Mouse (Mus musculus) CH12.LX (cell line): ENCODE data around the gene Fkbp14. TPM values are rescaled to one million over a fixed set of nuclear protein-coding genes. Genes with fewer than 3 reads are reported as not detected.

Experiments used
- DNase-seq: peaks from one replicate; pipeline ENCODE4 v3.0.0-alpha.2; 2013; ENCODE audit errors: extremely low read depth
- H3K27ac ChIP-seq: 2 replicates; pipeline ENCODE4 v1.5.1; 2012; ENCODE audit warnings: low read depth, mild to moderate bottlenecking, control low read depth, moderate library complexity; ENCODE audit not compliant: insufficient read depth
- H3K27me3 ChIP-seq: replicated peaks from 2 replicates; pipeline ENCODE3; 2012; ENCODE audit warnings: inconsistent platforms
- H3K36me3 ChIP-seq, 2 experiments: replicated peaks in 1 of 2; 2 replicates each; pipeline versions ENCODE3 to v1.6.1; 2012; ENCODE audit warnings: inconsistent platforms in 1 of 2, low read length in 1 of 2, mild to moderate bottlenecking in 1 of 2, mixed read lengths in 1 of 2, moderate library complexity in 1 of 2; ENCODE audit not compliant: control insufficient read depth in 1 of 2, insufficient read depth in 1 of 2
- H3K4me1 ChIP-seq, 2 experiments: 2 replicates each; pipeline ENCODE4 v1.6.1; 2012; ENCODE audit warnings: inconsistent platforms in 1 of 2, moderate library complexity in 1 of 2; ENCODE audit not compliant: insufficient read depth in 2 of 2, control insufficient read depth in 1 of 2
- H3K4me2 ChIP-seq: 2 replicates; pipeline ENCODE4 v1.6.1; 2012; ENCODE audit warnings: low read depth, mild to moderate bottlenecking, control low read depth; ENCODE audit not compliant: poor library complexity, insufficient read depth, severe bottlenecking
- H3K4me3 ChIP-seq, 3 experiments: fragments of 150-350 bp in 1 of 3; sonication (generic) in 1 of 3; replicated peaks in 1 of 3; 2 replicates each; pipeline versions ENCODE3 to v1.5.1; 2011 to 2012; ENCODE audit warnings: low read depth in 2 of 3, low read length in 2 of 3, mild to moderate bottlenecking in 2 of 3, moderate library complexity in 2 of 3, control low read depth in 1 of 3, improper control_type of control experiment in 1 of 3, inconsistent platforms in 1 of 3, mixed read lengths in 1 of 3; ENCODE audit not compliant: poor library complexity in 1 of 3
- H3K79me2 ChIP-seq: replicated peaks from 2 replicates; pipeline ENCODE4 v1.6.1; 2012; ENCODE audit warnings: mild to moderate bottlenecking, moderate library complexity; ENCODE audit not compliant: control insufficient read depth, poor library complexity, insufficient read depth, severe bottlenecking; ENCODE audit errors: extremely low read depth
- H3K9ac ChIP-seq: 2 replicates; pipeline ENCODE4 v1.6.1; 2012; ENCODE audit warnings: low read depth, mild to moderate bottlenecking, control low read depth, moderate library complexity; ENCODE audit not compliant: insufficient read depth
- H3K9me3 ChIP-seq: replicated peaks from 2 replicates; pipeline ENCODE3; 2012; ENCODE audit warnings: low read length, inconsistent platforms, mixed read lengths
- BHLHE40 ChIP-seq: IDR thresholded peaks from 2 replicates; pipeline ENCODE4 v1.6.1; 2011; ENCODE audit warnings: mild to moderate bottlenecking, low read depth, low read length, improper control_type of control experiment
- CHD1 ChIP-seq: IDR thresholded peaks from 2 replicates; pipeline ENCODE4 v1.6.1; 2012; ENCODE audit warnings: low read depth, low read length, improper control_type of control experiment, inconsistent platforms
- CHD2 ChIP-seq: IDR thresholded peaks from 2 replicates; pipeline ENCODE4 v1.6.1; 2011; ENCODE audit warnings: low read length, improper control_type of control experiment
- CTCF ChIP-seq, 2 experiments: IDR thresholded peaks in 1 of 2; conservative IDR thresholded peaks in 1 of 2; 2 replicates each; pipeline ENCODE4 v1.5.1; 2011 to 2012; ENCODE audit warnings: low read depth in 2 of 2, low read length in 2 of 2, improper control_type of control experiment in 1 of 2, inconsistent platforms in 1 of 2, mild to moderate bottlenecking in 1 of 2, moderate library complexity in 1 of 2
- ELF1 ChIP-seq: IDR thresholded peaks from 2 replicates; pipeline ENCODE4 v1.6.1; 2014; ENCODE audit warnings: low read depth, mild to moderate bottlenecking, inconsistent platforms, low read length, improper control_type of control experiment
- EP300 ChIP-seq: IDR thresholded peaks from 2 replicates; pipeline ENCODE4 v1.6.1; 2011; ENCODE audit warnings: low read length, improper control_type of control experiment
- GABPA ChIP-seq: IDR thresholded peaks from 2 replicates; pipeline ENCODE4 v1.6.1; 2012; ENCODE audit warnings: low read depth, low read length, improper control_type of control experiment, inconsistent platforms; ENCODE audit not compliant: insufficient replicate concordance
- JUND ChIP-seq: conservative IDR thresholded peaks from 2 replicates; pipeline ENCODE4 v1.6.1; 2011; ENCODE audit warnings: low read depth, low read length, improper control_type of control experiment
- KAT2A ChIP-seq: IDR thresholded peaks from 2 replicates; pipeline ENCODE4 v1.6.1; 2012; ENCODE audit warnings: low read length, improper control_type of control experiment, inconsistent platforms; ENCODE audit not compliant: insufficient replicate concordance
- MAZ ChIP-seq: IDR thresholded peaks from 2 replicates; pipeline ENCODE4 v1.6.1; 2012; ENCODE audit warnings: low read depth, mild to moderate bottlenecking, inconsistent platforms, low read length, improper control_type of control experiment, moderate library complexity
- MXI1 ChIP-seq: IDR thresholded peaks from 2 replicates; pipeline ENCODE4 v1.6.1; 2011; ENCODE audit warnings: mild to moderate bottlenecking, low read depth, low read length, improper control_type of control experiment
- MYC ChIP-seq: IDR thresholded peaks from 2 replicates; pipeline ENCODE4 v1.6.1; 2011; ENCODE audit warnings: low read depth, mild to moderate bottlenecking, improper control_type of control experiment, low read length
- NELFE ChIP-seq: IDR thresholded peaks from 2 replicates; pipeline ENCODE4 v1.6.1; 2011; ENCODE audit warnings: low read depth, low read length, improper control_type of control experiment
- NRF1 ChIP-seq: IDR thresholded peaks from 2 replicates; pipeline ENCODE4 v1.6.1; 2014; ENCODE audit warnings: low read depth, mild to moderate bottlenecking, inconsistent platforms, low read length, improper control_type of control experiment, moderate library complexity
- PAX5 ChIP-seq: IDR thresholded peaks from 2 replicates; pipeline ENCODE4 v1.6.1; 2012; ENCODE audit warnings: low read length, inconsistent platforms, mixed read lengths
- POLR2A ChIP-seq: IDR thresholded peaks from 2 replicates; pipeline ENCODE4 v1.6.1; 2011; ENCODE audit warnings: low read depth, mild to moderate bottlenecking, improper control_type of control experiment, low read length
- RAD21 ChIP-seq: IDR thresholded peaks from 2 replicates; pipeline ENCODE4 v1.6.1; 2011; ENCODE audit warnings: low read depth, mild to moderate bottlenecking, low read length, improper control_type of control experiment, moderate library complexity
- RCOR1 ChIP-seq: conservative IDR thresholded peaks from 2 replicates; pipeline ENCODE4 v1.6.1; 2012; ENCODE audit warnings: low read depth, mild to moderate bottlenecking, inconsistent platforms, low read length, improper control_type of control experiment
- SIN3A ChIP-seq: IDR thresholded peaks from 2 replicates; pipeline ENCODE4 v1.6.1; 2012; ENCODE audit warnings: low read length, improper control_type of control experiment, inconsistent platforms
- TCF12 ChIP-seq: IDR thresholded peaks from 2 replicates; pipeline ENCODE4 v1.6.1; 2014; ENCODE audit warnings: low read depth, mild to moderate bottlenecking, inconsistent platforms, low read length, improper control_type of control experiment
- UBTF ChIP-seq: IDR thresholded peaks from 2 replicates; pipeline ENCODE4 v1.6.1; 2012; ENCODE audit warnings: low read depth, mild to moderate bottlenecking, inconsistent platforms, low read length, improper control_type of control experiment, moderate library complexity
- USF2 ChIP-seq: conservative IDR thresholded peaks from 2 replicates; pipeline ENCODE4 v1.6.1; 2011; ENCODE audit warnings: low read depth, low read length, improper control_type of control experiment
- ZC3H11A ChIP-seq: IDR thresholded peaks from 2 replicates; pipeline ENCODE4 v1.6.1; 2012; ENCODE audit warnings: low read depth, mild to moderate bottlenecking, inconsistent platforms, low read length, improper control_type of control experiment
- dilution Hi-C: fragments of 300-500 bp; cut with MboI; formaldehyde crosslinking; loops from 2 replicates; pipeline ENCODE4 v1.14.3; 2020; ENCODE audit warnings: low sequenced_read_pairs; ENCODE audit not compliant: extremely low pct_unique_long_range_greater_than_20kb, extremely low pct_ligation_motif_present
- in situ Hi-C: fragments of 300-500 bp; cut with MboI; formaldehyde crosslinking; loops from 3 replicates; pipeline ENCODE4 v1.14.3; 2019; ENCODE audit warnings: low sequenced_read_pairs, low pct_ligation_motif_present, low pct_unique_long_range_greater_than_20kb, mixed read lengths
- polyA plus RNA-seq: library from polyadenylated mRNA; unstranded; fragments of >175 nt; gene quantifications from 2 replicates; pipeline ENCODE4 v1.2.1, GENCODE M21; 2012; ENCODE audit warnings: low read depth; ENCODE audit not compliant: insufficient read length
- total RNA-seq, 2 experiments: library from RNA; depleted of rRNA; stranded (reverse); fragments of 300-350 nt in 1 of 2; fragments of >200 nt in 1 of 2; gene quantifications; 2 replicates each; pipeline ENCODE4 v1.2.3; 2012 to 2014

The Fkbp14 gene
- total and polyA plus RNA-seq, 3 experiments = 0.50 to 0.95 (median 0.68) TPM

- Histone ChIP-seq H3K4me3 (no peak overlapping the region), H3K4me1 (peaks cover 26 to 65% of the 10 kb centered on the region in 2 experiments), H3K79me2 (no peaks in the 10 kb centered on the region), H3K27me3 (no peaks in the 10 kb centered on the region), H3K36me3 (no peaks in the 10 kb centered on the region), H3K9ac (no peak overlapping the region), H3K4me2 (0 out of 2 replicates have a peak overlapping the region, but pooled peaks have one; percentile 14), H3K9me3 (no peaks in the 10 kb centered on the region), H3K27ac (no peak overlapping the region)
- no peak for DNase-seq
- in situ Hi-C loops (no loop called here), dilution Hi-C loops (no loop called here)
- TF ChIP-seq MXI1 = no peak
- TF ChIP-seq SIN3A = no peak
- no peak for TF ChIP-seq KAT2A
- TF ChIP-seq EP300 = no peak
- TF ChIP-seq BHLHE40 = no peak
- no peak for TF ChIP-seq CHD2
- TF ChIP-seq ELF1 = no peak
- no peak for TF ChIP-seq GABPA
- no peak for TF ChIP-seq UBTF
- no peak for TF ChIP-seq CTCF (conservative IDR thresholded peaks at IDR 0.05 in 1 of 2, IDR thresholded peaks at IDR 0.05 in 1 of 2; ENCODE audit: low read depth in 2 of 2, low read length in 2 of 2)
- TF ChIP-seq CHD1 = no peak
- no peak for TF ChIP-seq NELFE
- TF ChIP-seq MYC = no peak
- TF ChIP-seq JUND = no peak
- no peak for TF ChIP-seq RCOR1
- TF ChIP-seq PAX5 = no peak
Observed at GRCm38 (mm10) chr6:54535485-54535884, 61.6 kb downstream of the Fkbp14 start.

- H3K4me3 ChIP-seq = no peak overlapping the region
- peaks cover 22 to 41% of the 10 kb centered on the region in 2 experiments for H3K4me1 ChIP-seq
- H3K36me3 ChIP-seq = no peaks in the 10 kb centered on the region
- H3K27ac ChIP-seq = no peak overlapping the region
- H3K27me3 ChIP-seq = no peaks in the 10 kb centered on the region
- H3K9me3 ChIP-seq = no peaks in the 10 kb centered on the region
- H3K79me2 ChIP-seq = no peaks in the 10 kb centered on the region
- no peak for DNase-seq
- H3K4me2 ChIP-seq = no peak overlapping the region
- dilution Hi-C loops = no loop called here
- in situ Hi-C loops = no loop called here
- TF ChIP-seq BHLHE40 (no peak), KAT2A (no peak), GABPA (no peak), POLR2A (no peak), CHD2 (no peak), SIN3A (no peak), MAZ (no peak), UBTF (no peak), ZC3H11A (no peak), CTCF (conservative IDR thresholded peaks at IDR 0.05 in 1 of 2, IDR thresholded peaks at IDR 0.05 in 1 of 2; ENCODE audit: low read depth in 2 of 2, low read length in 2 of 2) (no peak), TCF12 (no peak), USF2 (no peak), ELF1 (no peak), RAD21 (no peak), NRF1 (no peak), MXI1 (no peak)
- H3K9ac ChIP-seq = no peak overlapping the region
Observed at GRCm38 (mm10) chr6:54531048-54531481, 66.0 kb downstream of the Fkbp14 start.
